Mouse (Mus musculus) kidney, adult 9 months (tissue): ENCODE measurements at regions not wholly inside any gene's neighbourhood (a gene's known extent, or its start where the extent isn't known, plus 50 kb on each side); places are given as distances from the start of the nearest gene placed in this dataset.

Source experiments
- DNase-seq: peaks from one replicate; pipeline ENCODE4 v3.0.0; 2022

DNA sequence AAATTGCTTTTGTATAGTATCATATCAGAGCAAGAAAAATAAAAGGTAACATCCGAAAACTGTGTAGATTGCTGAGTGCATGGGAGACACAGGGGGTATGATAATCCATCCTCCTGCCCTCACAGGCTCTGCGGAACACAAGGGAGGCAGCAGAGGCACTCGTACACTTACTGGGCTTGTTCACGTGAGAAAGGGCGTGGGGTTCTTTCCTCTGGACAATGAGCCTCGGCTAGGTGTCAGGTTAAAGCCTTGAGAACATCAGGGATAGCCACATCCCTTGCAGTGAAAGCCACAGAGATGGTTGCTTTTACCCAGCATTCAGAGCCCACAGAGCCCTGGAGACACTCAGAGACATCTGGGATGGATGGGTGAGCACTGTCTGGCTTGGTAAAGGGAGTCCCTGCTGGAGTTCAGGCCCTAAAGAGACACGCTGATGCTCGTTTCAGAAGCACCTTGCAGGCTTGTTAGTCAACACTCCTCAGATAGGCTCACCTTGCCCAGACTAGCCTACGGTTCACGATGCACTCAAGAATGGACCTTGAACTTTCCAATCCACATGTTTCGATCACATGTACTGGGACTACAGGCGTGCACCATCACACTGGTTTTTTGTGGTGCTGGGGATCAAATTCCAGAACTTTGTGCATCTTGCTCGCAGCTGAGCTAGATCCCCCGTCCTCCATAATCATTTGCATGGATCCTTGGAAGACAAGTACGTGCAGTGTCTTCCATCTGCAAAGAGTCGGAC lies 83.5 kb upstream of the Spin1 start:
- peak; percentile 62 for DNase-seq

DNA sequence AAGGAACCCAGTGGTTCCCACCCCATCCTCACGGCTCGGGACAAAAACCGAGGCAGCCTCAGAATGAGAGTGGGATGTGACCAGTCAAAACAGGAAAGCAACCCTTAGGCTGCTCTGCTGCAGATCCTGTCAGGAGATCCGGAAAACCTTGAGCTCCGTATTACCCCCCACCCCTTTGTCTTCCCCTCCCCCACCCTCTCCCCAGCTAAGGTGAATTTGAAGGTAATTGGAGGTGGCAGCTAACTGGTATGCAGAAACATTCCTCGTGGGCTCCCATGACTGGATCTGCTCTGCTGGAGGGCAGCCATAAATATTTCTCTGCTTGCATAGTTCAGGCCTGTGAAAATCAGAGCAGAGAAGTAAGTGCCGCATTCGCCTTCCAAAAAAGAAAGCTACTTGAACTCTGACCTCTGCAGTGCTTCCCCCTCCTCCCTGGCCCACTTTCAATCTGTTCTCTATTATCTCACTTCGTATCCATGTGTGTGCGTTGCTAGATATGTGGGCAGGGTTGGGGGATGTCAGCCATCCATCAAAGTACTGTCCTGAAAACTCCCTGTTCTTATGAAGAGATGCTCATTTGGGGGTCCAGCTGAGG lies 82.9 kb upstream of the Spin1 start:
- peak; percentile 72 for DNase-seq

DNA sequence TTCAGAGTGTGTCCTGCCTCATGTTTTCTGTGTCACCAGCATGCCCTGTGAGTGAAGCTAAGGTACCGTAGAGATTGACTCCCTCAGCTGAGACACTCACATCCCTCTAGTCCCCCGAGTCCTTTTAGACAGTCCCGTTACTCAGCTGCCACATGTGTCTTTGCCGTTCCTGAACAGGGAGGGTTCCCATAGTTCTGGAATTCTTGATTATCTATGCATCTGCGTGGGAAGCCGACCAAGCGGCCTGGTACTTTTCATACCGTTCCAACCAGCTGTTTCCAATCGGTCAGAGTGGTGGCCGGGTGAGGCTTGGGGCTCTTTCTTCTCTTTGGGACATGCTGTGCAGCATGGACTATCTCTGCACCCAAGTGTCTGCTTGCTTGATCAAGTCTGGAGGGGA lies 82.3 kb upstream of the Spin1 start:
- no peak for DNase-seq

- DNase-seq: no peak
These were observed 78.1 kb upstream of the Spin1 start for GRCm38 (mm10) chr13:51022401-51023250.

GRCm38 (mm10) chr13:51023271-51023670 lies 77.4 kb upstream of the Spin1 start:
- no peak for DNase-seq

DNA sequence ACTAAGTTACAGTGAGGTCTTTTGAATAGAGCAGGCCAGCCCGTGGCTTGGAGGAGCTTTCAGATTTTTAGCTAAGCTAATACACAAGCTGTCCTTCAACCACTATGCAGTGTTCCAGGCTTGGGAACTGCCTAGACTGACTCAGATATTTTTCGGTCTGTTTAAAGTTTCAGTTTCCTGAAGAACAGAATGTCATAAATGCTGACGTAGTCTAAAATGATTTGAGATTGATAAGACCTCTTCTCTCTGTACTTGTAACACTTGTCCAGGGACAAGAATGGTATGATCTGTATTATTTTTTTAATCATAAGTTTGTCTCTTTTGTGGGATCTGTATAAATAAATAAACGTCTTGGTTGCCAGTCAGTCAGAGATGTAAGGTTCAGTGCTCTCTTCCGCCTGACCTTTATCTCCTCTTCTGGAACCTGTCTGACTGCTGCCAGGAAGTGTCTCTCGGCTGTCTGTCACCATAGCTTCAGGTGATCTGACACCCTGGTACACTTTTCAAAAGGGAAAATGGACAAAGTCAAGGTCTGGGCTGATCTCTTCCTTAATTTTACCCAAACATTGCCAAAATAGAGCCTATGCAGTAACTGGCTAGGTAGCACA lies 74.3 kb upstream of the Spin1 start:
- DNase-seq: no peak

DNA sequence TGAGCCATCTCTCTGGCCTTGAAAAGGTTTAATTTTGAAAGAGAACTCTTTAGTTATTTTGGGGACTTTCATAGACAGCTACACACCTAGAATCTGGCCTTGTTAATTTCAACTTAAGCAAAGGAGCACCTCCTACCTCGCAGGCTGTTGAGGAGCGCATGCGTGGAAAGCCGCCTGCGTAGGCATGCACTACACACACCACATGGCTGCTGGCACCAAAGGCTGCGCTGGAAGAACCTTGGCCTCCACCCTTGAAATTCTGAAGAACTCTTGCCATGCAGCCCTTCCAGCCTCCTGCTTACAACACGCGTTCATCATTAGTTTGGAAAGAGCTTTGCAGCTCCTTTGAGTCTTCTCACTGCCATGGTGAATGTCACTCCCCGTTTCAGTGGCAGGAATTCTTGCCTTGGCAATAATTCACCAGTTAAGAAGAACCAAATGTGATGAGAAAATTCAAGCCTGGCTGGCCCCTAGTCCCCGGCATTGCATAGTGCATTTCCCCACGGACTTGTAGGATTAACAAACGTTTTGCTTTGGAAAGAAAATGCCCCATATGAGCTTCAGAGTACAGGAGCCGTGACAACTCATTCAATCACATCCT lies 62.7 kb upstream of the Spin1 start:
- no peak for DNase-seq

DNA sequence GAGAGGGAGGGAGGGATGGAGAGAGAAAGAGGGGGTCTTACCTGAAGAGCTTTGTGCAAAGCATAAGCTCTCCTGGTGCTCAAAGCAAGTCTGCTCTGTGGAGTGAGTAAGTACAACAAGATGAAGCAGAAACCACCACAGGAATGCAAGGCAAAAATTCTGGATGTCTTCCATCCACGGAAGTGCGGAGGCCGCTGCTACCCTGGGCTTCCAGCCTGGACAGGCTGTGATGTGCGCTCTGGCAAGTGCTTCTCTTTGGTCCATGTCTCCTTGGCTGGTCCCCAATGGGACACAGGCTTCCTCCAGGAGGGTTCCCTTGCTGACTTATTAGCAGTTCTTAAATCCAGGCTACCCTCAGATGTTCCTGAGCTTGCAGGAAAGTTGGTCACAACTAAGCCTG lies 61.7 kb upstream of the Spin1 start:
- no peak for DNase-seq

DNA sequence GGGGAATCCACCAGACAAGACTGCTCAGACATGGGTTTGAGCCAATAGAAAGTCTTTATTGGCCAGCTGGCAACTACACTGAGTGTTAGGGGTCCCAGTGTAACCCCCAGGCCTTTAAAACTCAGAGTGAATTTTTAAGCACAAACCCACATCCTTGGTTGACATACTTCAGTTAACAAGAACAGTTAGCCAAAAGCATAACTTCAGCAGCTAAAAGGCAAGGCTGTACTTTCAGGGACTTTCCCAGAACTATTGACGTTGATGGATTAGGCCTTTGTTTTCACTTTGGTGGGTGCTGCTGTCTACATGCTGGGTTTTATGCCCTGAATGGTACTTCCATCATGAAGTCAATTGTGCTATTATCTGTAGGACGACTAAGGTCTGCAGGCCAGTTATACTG lies 59.6 kb upstream of the Spin1 start:
- no peak for DNase-seq

DNA sequence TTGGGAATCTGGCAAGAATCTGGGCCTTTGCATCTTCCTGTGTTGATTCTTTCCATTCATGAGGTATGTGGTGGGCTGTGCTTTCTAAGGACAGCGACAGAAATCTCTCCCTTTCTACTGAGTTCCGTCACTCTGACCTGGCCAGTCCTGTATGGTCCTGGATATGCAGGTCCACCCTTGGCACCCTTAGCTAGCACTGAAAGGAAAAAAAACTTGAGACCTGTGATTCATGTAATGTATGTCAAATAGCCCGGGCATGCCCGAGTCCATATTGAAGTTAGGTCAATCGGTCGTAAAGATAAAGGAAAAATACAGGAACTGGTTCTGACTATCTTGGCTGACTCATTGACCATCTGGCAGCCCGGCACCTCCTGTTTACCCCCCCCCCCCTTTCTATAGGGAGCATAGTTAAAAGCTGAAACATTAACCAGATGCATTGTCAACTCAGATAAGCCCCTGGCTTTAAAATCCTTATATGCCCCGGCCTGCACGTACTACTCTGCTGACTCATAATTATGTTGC lies 57.7 kb upstream of the Spin1 start:
- DNase-seq: no peak
